Comparison of ENCODE assay signal across 8 mouse cellular contexts in genomic region chr8:86933898-86934297, GRCm38 (mm10). TPM values are rescaled to one million over a fixed set of nuclear protein-coding genes. Genes with fewer than 3 reads are reported as not detected.
DNase-seq lines count a peak whose midpoint lies in the region; ATAC-seq and TF ChIP-seq lines count a peak whose summit lies in the region.

No protein-coding gene starts in this region.

- H3K36me3 ChIP-seq in thymus, adult 2 months (ENCODE audit: control insufficient read depth, insufficient read depth, low read length) = no peaks in the 10 kb centered on the region
- H3K36me3 ChIP-seq in kidney, adult 2 months (ENCODE audit: control insufficient read depth, insufficient read depth, low read length) = no peaks in the 10 kb centered on the region
- H3K36me3 ChIP-seq in limb, embryonic 11.5 days (ENCODE audit: control insufficient read depth, insufficient read depth, low read length) = no peaks in the 10 kb centered on the region

- H3K27ac ChIP-seq in thymus, adult 2 months (ENCODE audit: control insufficient read depth, insufficient read depth, low read length) = no peak overlapping the region
- H3K27ac ChIP-seq in kidney, adult 2 months (ENCODE audit: insufficient read depth, low read depth, low read length) = no peak overlapping the region
- no peak overlapping the region for H3K27ac ChIP-seq in limb, embryonic 11.5 days (replicated peaks; ENCODE audit: low read depth, low read length)

- peak; percentile 5 for DNase-seq in thymus, postnatal 14 days
- no peak for DNase-seq in thymus, adult 2 months
- peak; percentile 82 for DNase-seq in cerebellum, adult 8-10 months
- DNase-seq in frontal cortex, adult 2 months (ENCODE audit: extremely low spot score in 1 of 2, low spot score in 1 of 2) = peak; percentile 22 to 89
- DNase-seq in kidney, adult 2 months = peak; percentile 31
- peak; percentile 81 for DNase-seq in limb, embryonic 11.5 days (ENCODE audit: low spot score)
- DNase-seq in neural tube, embryonic 10.5 days (ENCODE audit: extremely low spot score, low spot score) = peak; percentile 64

- TF ChIP-seq CTCF in thymus, adult 2 months (IDR thresholded peaks at IDR 0.05; ENCODE audit: borderline replicate concordance, control insufficient read depth, extremely low read depth, insufficient read depth, low read length, poor library complexity) = no peak
- peak; percentile 72 for TF ChIP-seq CTCF in kidney, adult 2 months (conservative IDR thresholded peaks at IDR 0.05; ENCODE audit: insufficient read depth, insufficient read length, low read depth, low read length)

- H3K4me1 ChIP-seq in thymus, adult 2 months (replicated peaks; ENCODE audit: control insufficient read depth, insufficient read depth, low read length) = no peaks in the 10 kb centered on the region
- no peaks in the 10 kb centered on the region for H3K4me1 ChIP-seq in kidney, adult 2 months (ENCODE audit: control insufficient read depth, insufficient read depth, low read length)
- H3K4me1 ChIP-seq in limb, embryonic 11.5 days (ENCODE audit: control insufficient read depth, insufficient read depth, low read length) = no peaks in the 10 kb centered on the region

- TF ChIP-seq POLR2A in thymus, adult 2 months (IDR thresholded peaks at IDR 0.05; ENCODE audit: control insufficient read depth, extremely low read depth, insufficient read depth, low read length, poor library complexity) = no peak
- TF ChIP-seq POLR2A in kidney, adult 2 months (IDR thresholded peaks at IDR 0.05; ENCODE audit: low read depth, low read length) = no peak

- H3K9ac ChIP-seq in limb, embryonic 11.5 days (ENCODE audit: low read length) = no peak overlapping the region

- 28% methylated on average over 9 of the region's 9 CpGs for whole genome bisulfite sequencing in thymus, adult 2 months
- WGBS in kidney, adult 2 months = 13% methylated on average over 9 of the region's 9 CpGs
- 7% methylated on average over 9 of the region's 9 CpGs for WGBS in limb, embryonic 11.5 days

- H3K4me3 ChIP-seq in thymus, adult 2 months (ENCODE audit: control insufficient read depth, insufficient read depth, low read length) = no peak overlapping the region
- H3K4me3 ChIP-seq in kidney, adult 2 months (ENCODE audit: insufficient read depth, low read depth, low read length) = no peak overlapping the region
- H3K4me3 ChIP-seq in limb, embryonic 11.5 days (ENCODE audit: low read depth, low read length) = no peak overlapping the region

- H3K9me3 ChIP-seq in limb, embryonic 11.5 days (ENCODE audit: control insufficient read depth, low read length) = no peaks in the 10 kb centered on the region

- no peak for ATAC-seq in limb, embryonic 11.5 days (ENCODE audit: insufficient number of reproducible peaks, low FRiP score, low TSS enrichment, low read depth)
- no peak for ATAC-seq in activated CD4-positive, CD25-positive, alpha-beta regulatory T cell, adult 4 months

- H3K27me3 ChIP-seq in thymus, adult 2 months (ENCODE audit: control insufficient read depth, insufficient read depth, low read length) = no peaks in the 10 kb centered on the region
- no peaks in the 10 kb centered on the region for H3K27me3 ChIP-seq in kidney, adult 2 months (replicated peaks; ENCODE audit: control insufficient read depth, insufficient read depth, low read length)
- no peaks in the 10 kb centered on the region for H3K27me3 ChIP-seq in limb, embryonic 11.5 days (ENCODE audit: control insufficient read depth, insufficient read depth, low read length)

- 0 out of 2 replicates have a peak overlapping the region, but pooled peaks have one; percentile 7 for H3K4me2 ChIP-seq in limb, embryonic 11.5 days (ENCODE audit: low read depth, severe bottlenecking)

RNA-seq across cellular contexts. Expression of gene N4bp1, which starts 48.8 kb away (rescaled TPM):
- polyA plus RNA-seq in thymus, adult 2 months (2012; rRNA removed) = 17.2 and 17.3 TPM in 2 replicates
- polyA plus RNA-seq in frontal cortex, adult 2 months (2012; rRNA removed) = 18.7 and 19.1 TPM in 2 replicates
- 11.3 and 13.2 TPM in 2 replicates for polyA plus RNA-seq in kidney, adult 2 months (2012; rRNA removed)
- 12.1 and 13.0 TPM in 2 replicates for polyA plus RNA-seq in limb, embryonic 11.5 days (2014; fragmentation: Nextera tagmentation; extraction: Ambion mirVana)
- polyA plus RNA-seq in activated CD4-positive, CD25-positive, alpha-beta regulatory T cell, adult 4 months (2017; shearing (Covaris generic)) = 10 to 100 TPM in 1 of 2 experiments, 1 to 10 TPM in 1; 10.0 to 11.8 TPM
